Mouse (Mus musculus) embryonic stem cell, embryonic (primary cell): Measurements from ENCODE around the gene Arhgef15.

Source experiments
- CTCF ChIA-PET, 4 experiments: fragments of 300-600 bp in 2 of 4; fragments of 350-600 bp in 2 of 4; sonication (Branson Sonifier 250); formaldehyde crosslinking; loops; one replicate each; lab custom pipeline; 2022; ENCODE audit warnings: inconsistent platforms in 2 of 4; lab: Charles Lee
- POLR2A ChIA-PET, 4 experiments: fragments of 300-600 bp in 2 of 4; fragments of 350-600 bp in 2 of 4; sonication (Branson Sonifier 250); formaldehyde crosslinking; loops; one replicate each; lab custom pipeline; 2022; ENCODE audit warnings: antibody characterized with exemption in 4 of 4, inconsistent platforms in 1 of 4; lab: Charles Lee

Gene Arhgef15

GRCm38 (mm10) chr11:68899815-68900214, 57.5 kb downstream of the Arhgef15 start:
- POLR2A ChIA-PET: interaction anchor here in 2 of 4 experiments (1.0 to 2.5 kb wide), 7 partner anchors 11 to 221 kb away, joined by 3 to 10 read pairs (median 4); partner anchors contain the start of genes Arhgef15 (in 1 of the 2) and Rnf222 (in 1 of the 2)
- CTCF ChIA-PET: interaction anchor here in 1 of 4 experiments (1.6 kb wide), 1 partner anchor 136 kb away, joined by 6 read pairs; no protein-coding TSS in a partner anchor

- ChIA-PET POLR2A (interaction anchor here in 3 of 4 experiments (0.6 to 2.5 kb wide), 33 partner anchors 9 to 222 kb away, joined by 3 to 10 read pairs (median 3); partner anchors contain the start of genes Arhgef15 (in 1 of the 3), Rnf222 (in 1 of the 3) and Slc25a35 (in 1 of the 3)), CTCF (interaction anchor here (0.6 to 2.1 kb wide), 30 partner anchors 10 to 522 kb away, joined by 3 to 16 read pairs (median 4); partner anchors contain the start of genes 9130213A22Rik (in 1 of the 4), Arhgef15 (in 1 of the 4), Ccdc42 (in 1 of the 4) and Ndel1 (in 1 of the 4))
Measured at GRCm38 (mm10) chr11:68898790-68899189, 58.5 kb downstream of the Arhgef15 start.

- CTCF ChIA-PET: interaction anchor here (0.6 to 2.1 kb wide), 22 partner anchors 9 to 490 kb away, joined by 3 to 16 read pairs (median 6); partner anchors contain the start of genes 9130213A22Rik (in 1 of the 4) and Slc25a35 (in 1 of the 4)
- POLR2A ChIA-PET: interaction anchor here in 3 of 4 experiments (0.7 to 2.5 kb wide), 21 partner anchors 9 to 214 kb away, joined by 3 to 9 read pairs (median 4); partner anchors contain the start of genes Arhgef15 (in 1 of the 3) and Rnf222 (in 1 of the 3)
Measured at GRCm38 (mm10) chr11:68897838-68898237, 59.4 kb downstream of the Arhgef15 start.

- ChIA-PET CTCF (no interaction called here), POLR2A (no interaction called here)
Measured at GRCm38 (mm10) chr11:68897120-68897519, 60.2 kb downstream of the Arhgef15 start.

- POLR2A ChIA-PET: interaction anchor here in 1 of 4 experiments (1.5 kb wide), 1 partner anchor 8 kb away, joined by 4 read pairs; no protein-coding TSS in a partner anchor
- CTCF ChIA-PET: interaction anchor here in 2 of 4 experiments (0.6 to 1.2 kb wide), 4 partner anchors 13 to 171 kb away, joined by 3 to 7 read pairs (median 3); no protein-coding TSS in a partner anchor
Measured at GRCm38 (mm10) chr11:68896247-68896646, 61.0 kb downstream of the Arhgef15 start.

- CTCF ChIA-PET: interaction anchor here in 1 of 4 experiments (0.8 kb wide), 1 partner anchor 89 kb away, joined by 3 read pairs; no protein-coding TSS in a partner anchor
- POLR2A ChIA-PET: interaction anchor here (0.8 to 8.4 kb wide), 10 partner anchors 9 to 119 kb away, joined by 3 to 75 read pairs (median 4); no protein-coding TSS in a partner anchor
Measured at GRCm38 (mm10) chr11:68893911-68894464, 63.3 kb downstream of the Arhgef15 start.
